Mouse (Mus musculus) liver, embryonic 15.5 days (tissue): Measurements from ENCODE around the gene Plcb1. TPM values are rescaled to one million over a fixed set of nuclear protein-coding genes. Genes with fewer than 3 reads are reported as not detected.

Experiments
- ATAC-seq: fragments of 200-750 bp; cut with Nextera tagmentation; 2 replicates; pipeline ENCODE4 v1.8.0; 2017; ENCODE audit warnings: moderate number of reproducible peaks, mild to moderate bottlenecking, moderate library complexity; ENCODE audit not compliant: insufficient read depth
- H3K27ac ChIP-seq: fragments of 300-500 bp; sonication (generic); replicated peaks from 2 replicates; pipeline ENCODE4 v1.5.1; 2015; ENCODE audit warnings: mild to moderate bottlenecking, inconsistent platforms
- H3K27me3 ChIP-seq: fragments of 300-500 bp; sonication (generic); 2 replicates; pipeline ENCODE4 v1.6.1; 2015; ENCODE audit warnings: mild to moderate bottlenecking, inconsistent platforms
- H3K36me3 ChIP-seq: fragments of 300-500 bp; sonication (generic); replicated peaks from 2 replicates; pipeline ENCODE4 v1.6.1; 2015; ENCODE audit warnings: moderate library complexity, mild to moderate bottlenecking, inconsistent platforms
- H3K4me1 ChIP-seq: fragments of 300-500 bp; sonication (generic); replicated peaks from 2 replicates; pipeline ENCODE4 v1.6.1; 2015; ENCODE audit warnings: inconsistent platforms
- H3K4me2 ChIP-seq: fragments of 300-500 bp; sonication (generic); 2 replicates; pipeline ENCODE4 v1.6.1; 2015; ENCODE audit warnings: moderate library complexity, mild to moderate bottlenecking, inconsistent platforms
- H3K4me3 ChIP-seq: fragments of 300-500 bp; sonication (generic); replicated peaks from 2 replicates; pipeline ENCODE4 v1.5.1; 2015; ENCODE audit warnings: mild to moderate bottlenecking, inconsistent platforms
- H3K9ac ChIP-seq: fragments of 300-500 bp; sonication (generic); 2 replicates; pipeline ENCODE4 v1.6.1; 2015; ENCODE audit warnings: moderate library complexity, mild to moderate bottlenecking, inconsistent platforms
- H3K9me3 ChIP-seq: fragments of 300-500 bp; sonication (generic); replicated peaks from 2 replicates; pipeline ENCODE4 v1.6.1; 2016; ENCODE audit warnings: inconsistent platforms
- WGBS: fragments of 180-500 bp; shearing (Covaris S2); methylation state at CpG from one replicate; pipeline ENCODE4 v1.1.7; 2015; ENCODE audit warnings: mixed read lengths; ENCODE audit not compliant: insufficient replicate concordance; 5-methylcytosine and 5-hydroxymethylcytosine counted together
- polyA plus RNA-seq: library from polyadenylated mRNA; unstranded; fragments of >200 nt; fragmentation: Nextera tagmentation; extraction: Ambion mirVana; gene quantifications from 2 replicates; pipeline ENCODE4 v1.2.1, GENCODE M21; 2015

The Plcb1 gene
- polyA plus RNA-seq, 1 experiment from 2014 or later, result 3.3 TPM

- H3K4me2 ChIP-seq, result no peak overlapping the region
- H3K9me3 ChIP-seq, result no peaks in the 10 kb centered on the region
- H3K27ac ChIP-seq, result no peak overlapping the region
- H3K9ac ChIP-seq, result no peak overlapping the region
- H3K27me3 ChIP-seq, result no peaks in the 10 kb centered on the region
- H3K4me1 ChIP-seq, result no peaks in the 10 kb centered on the region
- H3K4me3 ChIP-seq, result no peak overlapping the region
- ATAC-seq, result no peak
- H3K36me3 ChIP-seq, result no peaks in the 10 kb centered on the region
- 28% methylated on average over 4 of the region's 4 CpGs for WGBS
These were observed 429.0 kb downstream of the Plcb1 start for GRCm38 (mm10) chr2:135214746-135215448.

- no peak overlapping the region for H3K9ac ChIP-seq
- H3K27ac ChIP-seq, result no peak overlapping the region
- no peaks in the 10 kb centered on the region for H3K27me3 ChIP-seq
- 53% methylated on average over 3 of the region's 3 CpGs for WGBS
- no peaks in the 10 kb centered on the region for H3K9me3 ChIP-seq
- H3K4me3 ChIP-seq, result no peak overlapping the region
- H3K4me2 ChIP-seq, result no peak overlapping the region
- no peaks in the 10 kb centered on the region for H3K36me3 ChIP-seq
- no peak for ATAC-seq
- H3K4me1 ChIP-seq, result no peaks in the 10 kb centered on the region
These were observed 433.5 kb downstream of the Plcb1 start for GRCm38 (mm10) chr2:135219406-135219805.

GRCm38 (mm10) chr2:135225604-135226025 is 439.7 kb downstream of the Plcb1 start:
- no peaks in the 10 kb centered on the region for H3K36me3 ChIP-seq
- H3K27me3 ChIP-seq, result no peaks in the 10 kb centered on the region
- no peaks in the 10 kb centered on the region for H3K9me3 ChIP-seq
- H3K27ac ChIP-seq, result no peak overlapping the region
- no peak overlapping the region for H3K4me2 ChIP-seq
- H3K9ac ChIP-seq, result no peak overlapping the region
- WGBS, result 40% methylated on average over 3 of the region's 3 CpGs
- H3K4me3 ChIP-seq, result no peak overlapping the region
- H3K4me1 ChIP-seq, result no peaks in the 10 kb centered on the region
- no peak for ATAC-seq

- H3K27ac ChIP-seq, result no peak overlapping the region
- H3K36me3 ChIP-seq, result no peaks in the 10 kb centered on the region
- H3K9ac ChIP-seq, result no peak overlapping the region
- H3K4me3 ChIP-seq, result no peak overlapping the region
- no peaks in the 10 kb centered on the region for H3K4me1 ChIP-seq
- H3K27me3 ChIP-seq, result no peaks in the 10 kb centered on the region
- H3K9me3 ChIP-seq, result no peaks in the 10 kb centered on the region
- WGBS, result 64% methylated on average over 3 of the region's 3 CpGs
- H3K4me2 ChIP-seq, result no peak overlapping the region
- ATAC-seq, result no peak
These were observed 444.4 kb downstream of the Plcb1 start for GRCm38 (mm10) chr2:135230262-135230661.

- H3K27me3 ChIP-seq, result no peaks in the 10 kb centered on the region
- no peaks in the 10 kb centered on the region for H3K4me1 ChIP-seq
- no peaks in the 10 kb centered on the region for H3K36me3 ChIP-seq
- H3K4me2 ChIP-seq, result no peak overlapping the region
- no peak for ATAC-seq
- no peak overlapping the region for H3K9ac ChIP-seq
- no peak overlapping the region for H3K4me3 ChIP-seq
- H3K27ac ChIP-seq, result no peak overlapping the region
- 56% methylated on average over 1 of the region's 1 CpGs for WGBS
- no peaks in the 10 kb centered on the region for H3K9me3 ChIP-seq
These were observed 456.9 kb downstream of the Plcb1 start for GRCm38 (mm10) chr2:135242662-135243316.

- Histone ChIP-seq H3K27ac (no peak overlapping the region), H3K36me3 (no peaks in the 10 kb centered on the region), H3K4me2 (no peak overlapping the region), H3K4me3 (no peak overlapping the region), H3K27me3 (no peaks in the 10 kb centered on the region), H3K9ac (no peak overlapping the region), H3K4me1 (no peaks in the 10 kb centered on the region), H3K9me3 (no peaks in the 10 kb centered on the region)
- 40% methylated on average over 4 of the region's 4 CpGs for WGBS
- no peak for ATAC-seq
These were observed 457.9 kb downstream of the Plcb1 start for GRCm38 (mm10) chr2:135243764-135244163.

- WGBS, result 75% methylated on average over 2 of the region's 2 CpGs
- Histone ChIP-seq H3K9me3 (no peaks in the 10 kb centered on the region), H3K27me3 (no peaks in the 10 kb centered on the region), H3K4me3 (no peak overlapping the region), H3K27ac (no peak overlapping the region), H3K4me1 (no peaks in the 10 kb centered on the region), H3K36me3 (0 out of 2 replicates have a peak, but pooled peaks cover 2% of the 10 kb centered on the region), H3K4me2 (no peak overlapping the region), H3K9ac (no peak overlapping the region)
- ATAC-seq, result no peak
These were observed 464.1 kb downstream of the Plcb1 start for GRCm38 (mm10) chr2:135249925-135250324.

GRCm38 (mm10) chr2:135251821-135252315 is 466.0 kb downstream of the Plcb1 start:
- H3K9ac ChIP-seq, result no peak overlapping the region
- 0 out of 2 replicates have a peak, but pooled peaks cover 2% of the 10 kb centered on the region for H3K36me3 ChIP-seq
- no peak overlapping the region for H3K27ac ChIP-seq
- no peaks in the 10 kb centered on the region for H3K9me3 ChIP-seq
- no peaks in the 10 kb centered on the region for H3K4me1 ChIP-seq
- ATAC-seq, result no peak
- no peak overlapping the region for H3K4me2 ChIP-seq
- WGBS, result 66% methylated on average over 3 of the region's 3 CpGs
- no peaks in the 10 kb centered on the region for H3K27me3 ChIP-seq
- H3K4me3 ChIP-seq, result no peak overlapping the region

GRCm38 (mm10) chr2:135259136-135259535 is 473.3 kb downstream of the Plcb1 start:
- Histone ChIP-seq H3K9ac (no peak overlapping the region), H3K27ac (no peak overlapping the region), H3K4me3 (no peak overlapping the region), H3K36me3 (no peaks in the 10 kb centered on the region), H3K9me3 (no peaks in the 10 kb centered on the region), H3K4me2 (no peak overlapping the region), H3K4me1 (no peaks in the 10 kb centered on the region), H3K27me3 (no peaks in the 10 kb centered on the region)
- 51% methylated on average over 3 of the region's 3 CpGs for WGBS
- ATAC-seq, result no peak

GRCm38 (mm10) chr2:135263943-135264342 is 478.1 kb downstream of the Plcb1 start:
- Histone ChIP-seq H3K27ac (no peak overlapping the region), H3K9me3 (no peaks in the 10 kb centered on the region), H3K4me2 (no peak overlapping the region), H3K36me3 (no peaks in the 10 kb centered on the region), H3K4me1 (no peaks in the 10 kb centered on the region), H3K9ac (no peak overlapping the region), H3K27me3 (no peaks in the 10 kb centered on the region), H3K4me3 (no peak overlapping the region)
- no peak for ATAC-seq
- WGBS, result 55% methylated on average over 2 of the region's 2 CpGs

GRCm38 (mm10) chr2:135274949-135275348 is 489.1 kb downstream of the Plcb1 start:
- ATAC-seq, result no peak
- no peaks in the 10 kb centered on the region for H3K27me3 ChIP-seq
- no peak overlapping the region for H3K27ac ChIP-seq
- no peak overlapping the region for H3K4me2 ChIP-seq
- no peaks in the 10 kb centered on the region for H3K4me1 ChIP-seq
- 29% methylated on average over 5 of the region's 5 CpGs for WGBS
- H3K9ac ChIP-seq, result no peak overlapping the region
- H3K4me3 ChIP-seq, result no peak overlapping the region
- no peaks in the 10 kb centered on the region for H3K9me3 ChIP-seq
- no peaks in the 10 kb centered on the region for H3K36me3 ChIP-seq
